Mouse (Mus musculus): ENCODE results near the gene C1qc.

C1qc gene

DNA sequence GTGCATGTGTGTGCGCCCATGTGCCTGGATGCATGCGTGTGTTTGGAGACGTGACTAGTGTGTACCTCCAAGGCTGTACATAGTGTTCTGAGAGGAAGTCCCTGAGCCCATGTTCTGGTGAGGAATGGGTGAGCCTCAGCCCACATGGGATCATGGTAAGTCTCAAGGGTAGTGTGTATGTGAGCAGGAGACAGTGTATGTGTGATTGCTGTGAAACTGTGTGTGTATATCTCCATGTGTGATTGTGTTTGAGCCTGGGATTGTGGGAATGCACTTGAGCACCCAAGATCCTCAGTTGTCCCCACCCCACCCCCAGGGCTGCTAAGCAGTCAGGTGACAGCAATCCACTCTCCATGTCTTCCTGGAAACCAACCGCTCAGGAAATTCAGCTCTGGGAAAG is 2.0 kb upstream of the C1qc start:
- no peak for DNase-seq

- DNase-seq: no peak
Observed at GRCm38 (mm10) chr4:136893691-136894543, 1.1 kb upstream of the C1qc start.

- no peak for DNase-seq
Observed at GRCm38 (mm10) chr4:136892371-136892770, 494 bp downstream of the C1qc start.

- no peak for DNase-seq
Observed at GRCm38 (mm10) chr4:136891115-136891514, 1.8 kb downstream of the C1qc start.

- no peak for DNase-seq
Observed at GRCm38 (mm10) chr4:136889981-136890380, 2.9 kb downstream of the C1qc start.

DNA sequence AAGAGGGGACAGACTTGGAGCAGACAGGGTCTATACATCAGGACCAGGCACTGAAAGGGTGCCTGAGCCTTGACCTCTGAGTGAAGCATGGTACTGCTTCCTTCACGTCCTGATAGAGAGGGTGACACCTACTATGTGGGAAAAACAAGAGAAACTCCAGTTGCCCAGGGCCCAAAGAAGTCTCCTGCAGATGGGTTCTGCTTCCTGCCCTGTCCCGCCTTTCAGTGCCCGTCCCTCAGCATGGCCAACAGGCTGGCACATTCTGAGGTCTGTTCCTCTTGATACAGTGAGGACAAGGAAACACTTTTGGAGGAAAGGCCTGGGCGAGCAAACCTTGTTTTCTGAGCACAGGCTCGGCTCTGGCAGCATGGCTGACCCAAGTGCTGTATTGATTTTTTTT is 5.2 kb downstream of the C1qc start:
- no peak for DNase-seq

GRCm38 (mm10) chr4:136886101-136886500 is 6.8 kb downstream of the C1qc start, which contains the start of gene C1qb:
Gene C1qb, minus strand, starts transcription at chr4:136886187.
- no peak for DNase-seq

GRCm38 (mm10) chr4:136878601-136879000 is 14.3 kb downstream of the C1qc start:
- DNase-seq: no peak

GRCm38 (mm10) chr4:136878171-136878570 is 14.7 kb downstream of the C1qc start:
- DNase-seq: no peak

- DNase-seq: no peak
Observed at GRCm38 (mm10) chr4:136876971-136877370, 15.9 kb downstream of the C1qc start.

GRCm38 (mm10) chr4:136875012-136875411 is 17.9 kb downstream of the C1qc start:
- no peak for DNase-seq

DNA sequence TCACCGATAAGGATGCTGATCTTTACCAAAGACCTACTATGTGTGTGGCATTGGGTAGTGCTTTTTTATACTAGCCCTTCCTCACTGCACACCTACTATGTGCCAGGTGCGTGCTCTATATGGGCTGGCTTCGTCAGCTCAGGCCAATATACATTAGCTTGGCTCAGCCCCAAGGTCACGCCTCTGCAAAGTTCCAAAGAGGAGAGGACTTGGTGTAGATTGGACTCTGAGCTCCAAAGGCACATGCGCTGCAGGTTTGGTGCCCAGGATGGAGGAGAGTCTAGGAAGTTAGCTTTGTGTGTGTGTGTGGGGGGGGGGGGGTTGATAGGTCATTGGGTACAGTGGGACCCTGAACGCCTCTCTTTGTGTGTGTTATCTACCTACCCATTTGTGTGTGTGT is 24.5 kb downstream of the C1qc start:
- no peak for DNase-seq

DNA sequence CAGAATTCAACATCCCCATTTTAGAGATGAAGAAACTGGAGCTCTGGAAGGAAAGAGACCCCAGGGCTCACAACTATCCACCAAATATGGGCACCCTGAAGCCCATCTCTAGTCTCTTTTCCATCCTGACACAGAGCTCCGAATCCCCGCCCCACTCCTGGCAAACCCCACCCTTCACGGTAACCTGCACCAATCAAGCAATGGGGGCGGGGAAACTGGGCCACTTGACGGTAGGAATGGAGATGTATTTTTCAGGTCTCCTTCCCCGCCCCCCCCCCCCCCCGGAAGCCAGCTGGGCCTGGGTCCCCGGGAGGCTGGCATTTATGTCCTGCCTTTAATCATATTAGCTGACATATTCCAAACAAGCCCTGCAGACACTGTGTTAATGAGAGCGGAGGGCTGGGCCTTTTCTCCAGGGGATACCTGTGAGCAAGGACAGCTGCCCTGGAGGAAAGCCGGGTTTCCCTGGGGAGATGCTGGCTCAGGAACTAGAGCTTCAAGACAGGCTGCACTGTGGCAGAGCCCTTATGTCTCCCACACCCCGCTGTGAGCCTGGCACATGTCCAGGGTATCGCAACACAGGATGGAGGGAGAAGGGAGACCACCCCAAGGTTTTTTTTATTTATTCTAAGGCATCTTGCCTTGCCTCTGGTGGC is 25.0 kb downstream of the C1qc start:
- no peak for DNase-seq

- DNase-seq: no peak
Observed at GRCm38 (mm10) chr4:136865531-136865930, 27.3 kb downstream of the C1qc start.

GRCm38 (mm10) chr4:136864751-136865470 is 28.0 kb downstream of the C1qc start:
- no peak for DNase-seq

DNA sequence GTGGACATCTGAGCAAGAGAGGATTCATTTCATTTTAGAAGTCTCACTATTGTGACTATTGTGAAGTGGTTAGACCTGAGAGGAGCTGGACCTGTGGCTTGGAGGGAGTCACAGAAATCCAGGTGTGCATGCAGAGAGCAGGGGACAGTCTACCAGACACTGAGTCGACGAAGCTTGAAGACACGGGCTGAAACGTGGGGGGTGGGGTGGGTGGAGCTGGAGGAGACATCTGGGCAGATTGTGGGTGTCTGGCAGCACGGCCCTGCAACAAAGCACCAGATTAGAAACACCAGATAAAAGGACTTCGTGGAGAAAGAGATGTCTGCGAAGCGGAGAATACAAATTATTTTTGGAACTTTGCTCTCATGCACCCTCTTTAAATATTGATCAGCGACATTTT is 29.3 kb downstream of the C1qc start:
- no peak for DNase-seq

- no peak for DNase-seq
Observed at GRCm38 (mm10) chr4:136862411-136862810, 30.5 kb downstream of the C1qc start.

GRCm38 (mm10) chr4:136861806-136862205 is 31.1 kb downstream of the C1qc start:
- no peak for DNase-seq

DNA sequence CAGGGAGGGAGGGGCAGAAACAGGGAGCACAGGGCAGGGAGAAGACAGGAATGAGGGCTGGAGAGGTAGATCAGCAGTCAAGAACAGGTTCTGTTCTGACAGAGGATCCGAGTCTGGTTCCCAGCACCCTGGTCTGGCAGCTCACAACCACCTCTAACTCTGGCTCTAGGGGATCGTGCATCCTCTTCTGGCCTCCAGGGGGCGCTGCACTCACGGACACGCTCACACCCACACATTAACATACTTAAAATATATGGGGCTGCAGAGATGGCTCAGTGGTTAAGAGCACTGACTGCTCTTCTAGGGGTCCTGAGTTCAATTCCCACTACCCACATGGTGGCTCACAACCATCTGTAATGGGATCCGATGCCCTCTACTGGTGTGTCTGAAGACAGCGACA is 32.8 kb downstream of the C1qc start:
- DNase-seq: no peak

DNA sequence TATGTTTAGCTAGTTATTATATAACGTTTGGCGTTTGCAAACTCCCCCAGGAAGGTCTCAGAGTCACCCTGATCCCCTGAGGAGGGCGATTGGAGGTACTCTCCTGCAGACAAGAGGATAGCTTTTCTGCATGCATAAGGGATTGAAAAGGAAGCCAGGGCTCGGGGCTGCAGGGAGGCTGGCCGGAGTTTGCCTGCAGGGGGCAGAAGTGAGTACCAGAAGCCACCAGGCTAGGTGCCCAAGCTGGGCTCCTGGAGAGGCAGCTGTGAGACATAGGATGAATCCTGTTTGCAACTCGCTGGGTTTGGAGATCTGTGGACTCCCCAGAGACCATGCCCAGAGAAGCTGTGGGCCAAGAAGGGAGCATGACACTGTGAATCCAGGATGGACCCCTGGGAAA is 37.8 kb downstream of the C1qc start:
- DNase-seq: no peak

DNA sequence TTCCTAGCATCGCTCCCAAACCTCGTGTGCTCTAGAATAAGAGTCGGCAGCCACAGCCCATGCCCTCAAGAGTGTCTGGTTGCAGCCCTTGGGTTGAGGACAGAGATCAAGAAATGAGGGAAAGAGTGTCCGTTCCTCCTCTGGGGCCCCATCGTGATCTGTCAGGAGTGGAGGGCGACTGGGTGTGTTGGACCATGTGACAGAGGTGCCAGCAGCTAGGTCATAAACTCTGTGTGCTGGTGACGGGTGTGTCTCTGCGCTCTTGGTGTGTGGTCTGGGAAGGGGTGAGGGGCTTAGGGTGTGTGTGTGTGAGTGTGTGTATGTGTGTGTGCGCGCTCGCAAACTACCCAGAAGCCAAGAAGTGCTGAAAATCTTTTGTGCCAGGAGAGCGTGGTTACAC is 39.9 kb downstream of the C1qc start:
- DNase-seq: no peak

GRCm38 (mm10) chr4:136852119-136852518 is 40.7 kb downstream of the C1qc start:
- no peak for DNase-seq

GRCm38 (mm10) chr4:136848565-136848964 is 44.3 kb downstream of the C1qc start:
- DNase-seq: no peak

GRCm38 (mm10) chr4:136847166-136847565 is 45.7 kb downstream of the C1qc start:
- DNase-seq: no peak

Data from lung, adult 18-20 months (tissue).